Mouse (Mus musculus) adrenal gland, postnatal 14 days (tissue): ENCODE data around the gene B4galt5. TPM values are rescaled to one million over a fixed set of nuclear protein-coding genes. Genes with fewer than 3 reads are reported as not detected.

Source experiments
- DNase-seq: peaks from one replicate; pipeline ENCODE4 v3.0.0; 2021; ENCODE audit warnings: mixed read lengths
- total RNA-seq: library from RNA; stranded (reverse); gene quantifications from 2 replicates; pipeline ENCODE4 v1.2.3, GENCODE M21; 2021

B4galt5 gene
- total RNA-seq, 1 experiment from 2014 or later = 75.6 TPM

DNA sequence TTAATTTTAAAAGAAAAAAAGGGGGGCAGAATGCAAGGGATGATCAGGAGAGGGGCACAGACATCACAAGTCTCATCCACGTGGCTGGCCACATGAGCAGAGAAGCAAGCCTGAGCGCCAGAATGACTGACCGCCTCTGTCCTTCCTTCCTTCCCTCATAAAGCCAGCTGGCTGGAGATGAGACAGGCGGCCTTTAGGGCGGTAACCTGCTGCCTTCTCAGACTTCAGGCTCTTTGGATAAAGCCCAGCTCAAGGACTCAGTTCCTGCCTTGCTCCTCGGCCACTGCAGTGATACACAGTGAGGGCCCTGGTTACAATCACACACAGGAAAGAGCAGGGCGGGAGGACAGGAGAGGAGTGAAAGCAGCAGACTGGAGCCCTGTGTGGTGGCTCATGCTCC, 94.8 kb downstream of the B4galt5 start:
- peak; percentile 89 for DNase-seq

DNA sequence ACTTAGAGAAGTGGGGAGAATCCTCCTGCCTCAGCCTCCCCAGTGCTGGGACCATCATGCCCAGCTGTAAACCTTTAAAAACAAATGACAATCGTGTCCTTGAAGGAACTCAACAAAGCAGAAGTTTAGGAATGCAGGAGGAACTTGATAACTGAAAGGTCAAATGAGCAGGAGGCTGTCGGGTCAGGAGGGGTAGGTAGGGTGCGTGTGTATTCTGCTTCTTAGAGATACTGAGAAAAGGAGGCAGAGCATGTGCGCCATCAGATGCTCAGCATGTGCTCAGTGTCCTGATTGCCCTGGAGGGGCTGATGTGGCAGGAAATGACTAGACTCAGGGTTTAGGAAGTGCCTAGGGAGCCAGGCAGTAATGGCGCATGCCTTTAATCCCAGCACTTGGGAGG, 95.5 kb downstream of the B4galt5 start:
- DNase-seq = no peak

DNA sequence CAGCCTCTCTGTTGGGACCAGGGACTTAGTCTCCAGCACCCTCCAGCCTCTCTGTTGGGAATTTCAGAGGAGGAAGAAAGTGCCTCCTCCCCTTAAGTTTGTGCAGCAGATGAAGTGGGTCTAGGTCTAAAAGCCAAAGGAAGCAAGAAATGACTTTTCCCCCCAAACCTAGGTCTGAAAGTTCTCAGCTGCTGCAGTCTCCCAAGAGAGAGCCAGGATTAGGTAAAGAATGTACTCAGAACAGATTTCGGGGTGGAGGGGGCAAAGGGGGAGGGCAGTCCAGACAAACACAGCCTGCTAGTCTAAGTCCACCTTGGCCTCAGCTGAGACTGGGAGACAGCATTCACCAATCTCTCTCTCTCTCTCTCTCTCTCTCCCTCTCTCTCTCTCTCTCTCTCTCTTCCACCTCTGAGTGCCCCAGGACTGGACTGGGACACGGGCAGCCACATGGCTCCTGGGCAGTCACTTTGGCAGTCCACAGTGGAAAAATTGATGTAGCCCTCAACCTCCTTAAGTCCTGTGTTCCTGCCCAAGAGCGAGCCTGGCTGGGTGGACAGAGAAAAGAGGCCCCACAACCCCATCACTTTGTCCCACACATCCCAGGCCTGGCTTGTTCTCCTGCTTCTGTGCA, 96.8 kb downstream of the B4galt5 start:
- DNase-seq = no peak

- DNase-seq = peak; percentile 76
These were observed 98.1 kb downstream of the B4galt5 start for GRCm38 (mm10) chr2:167250736-167251337.

DNA sequence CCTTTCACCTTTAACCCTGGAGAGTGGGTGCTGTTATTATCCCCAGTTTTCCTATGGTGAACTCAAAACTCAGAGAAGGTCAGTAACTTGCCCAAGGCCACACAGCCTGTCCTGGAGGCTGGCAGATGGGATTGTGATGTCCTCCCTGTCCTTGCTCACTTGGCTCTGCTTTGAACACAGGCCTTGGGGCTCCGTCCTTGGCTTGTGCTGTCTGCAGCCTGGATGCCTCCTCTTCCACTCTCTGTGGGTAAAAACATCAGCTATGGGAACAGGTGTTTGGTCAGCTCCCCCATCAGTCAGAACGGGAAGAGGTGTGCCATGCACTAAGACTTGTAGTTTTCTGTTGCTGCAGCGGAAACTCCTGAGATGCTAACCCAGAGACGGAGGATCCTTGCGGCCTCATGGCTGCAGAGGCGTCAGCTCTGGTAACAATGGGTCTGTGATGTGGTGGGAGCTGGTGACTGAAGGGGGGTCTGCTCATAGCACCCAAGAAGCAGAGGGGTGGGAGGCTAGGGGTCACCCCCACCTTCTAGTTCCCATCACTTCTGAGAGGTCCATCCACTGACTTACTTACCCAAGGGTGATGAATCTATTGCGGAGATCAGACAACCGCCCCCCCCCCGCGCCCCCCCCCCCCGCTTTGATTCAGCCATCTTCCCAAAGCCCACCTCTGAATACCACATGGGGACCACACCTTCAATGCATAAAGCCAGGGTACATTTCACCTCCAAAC, 98.8 kb downstream of the B4galt5 start:
- peak; percentile 79 for DNase-seq

DNA sequence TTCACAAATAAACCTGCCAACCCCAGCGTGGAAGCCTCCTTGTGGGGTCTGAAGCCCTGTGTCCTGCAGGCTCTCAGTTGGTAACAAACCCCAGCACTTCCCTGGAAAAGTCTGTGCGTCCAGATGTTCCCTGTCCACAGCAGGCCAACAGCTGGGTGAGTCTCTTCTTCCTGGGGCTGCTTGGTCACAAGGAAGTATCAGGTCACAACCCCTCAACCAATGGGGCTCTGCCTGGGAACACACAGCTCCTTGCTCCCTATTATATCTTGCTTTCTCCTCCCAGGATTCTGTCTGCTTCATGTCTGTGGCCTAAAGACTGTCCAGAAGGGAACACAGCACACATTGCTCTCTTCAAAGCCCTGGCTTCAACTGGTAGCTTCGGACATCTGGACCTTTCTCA, 99.4 kb downstream of the B4galt5 start:
- no peak for DNase-seq

Other genes with a start within 250 kb of the B4galt5 start
- 16.4 and 22.1 TPM in 2 replicates for gene Kcnb1, start 159.0 kb downstream of the B4galt5 start, total RNA-seq
- 17.1 and 20.4 TPM in 2 replicates for gene Ptgis, start 108.6 kb downstream of the B4galt5 start, total RNA-seq
- 32.1 and 38.2 TPM in 2 replicates for gene Slc9a8, start 72.5 kb upstream of the B4galt5 start, total RNA-seq
- gene Rnf114, start 143.5 kb upstream of the B4galt5 start, total RNA-seq = 57.6 and 62.9 TPM in 2 replicates
- 30.1 and 32.5 TPM in 2 replicates for gene Spata2, start 143.7 kb upstream of the B4galt5 start, total RNA-seq
- 7.2 and 10.6 TPM in 2 replicates for gene Snai1, start 189.0 kb upstream of the B4galt5 start, total RNA-seq